Mouse (Mus musculus) CH12.LX (cell line): ENCODE results near the gene Fancc. TPM values are rescaled to one million over a fixed set of nuclear protein-coding genes. Genes with fewer than 3 reads are reported as not detected.

Experiments used
- DNase-seq: peaks from one replicate; pipeline ENCODE4 v3.0.0-alpha.2; 2013; ENCODE audit errors: extremely low read depth
- H3K27ac ChIP-seq: 2 replicates; pipeline ENCODE4 v1.5.1; 2012; ENCODE audit warnings: low read depth, mild to moderate bottlenecking, control low read depth, moderate library complexity; ENCODE audit not compliant: insufficient read depth
- H3K27me3 ChIP-seq: replicated peaks from 2 replicates; pipeline ENCODE3; 2012; ENCODE audit warnings: inconsistent platforms
- H3K36me3 ChIP-seq, 2 experiments: replicated peaks in 1 of 2; 2 replicates each; pipeline versions ENCODE3 to v1.6.1; 2012; ENCODE audit warnings: inconsistent platforms in 1 of 2, low read length in 1 of 2, mild to moderate bottlenecking in 1 of 2, mixed read lengths in 1 of 2, moderate library complexity in 1 of 2; ENCODE audit not compliant: control insufficient read depth in 1 of 2, insufficient read depth in 1 of 2
- H3K4me1 ChIP-seq, 2 experiments: 2 replicates each; pipeline ENCODE4 v1.6.1; 2012; ENCODE audit warnings: inconsistent platforms in 1 of 2, moderate library complexity in 1 of 2; ENCODE audit not compliant: insufficient read depth in 2 of 2, control insufficient read depth in 1 of 2
- H3K4me2 ChIP-seq: 2 replicates; pipeline ENCODE4 v1.6.1; 2012; ENCODE audit warnings: low read depth, mild to moderate bottlenecking, control low read depth; ENCODE audit not compliant: poor library complexity, insufficient read depth, severe bottlenecking
- H3K4me3 ChIP-seq, 3 experiments: fragments of 150-350 bp in 1 of 3; sonication (generic) in 1 of 3; replicated peaks in 1 of 3; 2 replicates each; pipeline versions ENCODE3 to v1.5.1; 2011 to 2012; ENCODE audit warnings: low read depth in 2 of 3, low read length in 2 of 3, mild to moderate bottlenecking in 2 of 3, moderate library complexity in 2 of 3, control low read depth in 1 of 3, improper control_type of control experiment in 1 of 3, inconsistent platforms in 1 of 3, mixed read lengths in 1 of 3; ENCODE audit not compliant: poor library complexity in 1 of 3
- H3K79me2 ChIP-seq: replicated peaks from 2 replicates; pipeline ENCODE4 v1.6.1; 2012; ENCODE audit warnings: mild to moderate bottlenecking, moderate library complexity; ENCODE audit not compliant: control insufficient read depth, poor library complexity, insufficient read depth, severe bottlenecking; ENCODE audit errors: extremely low read depth
- H3K9ac ChIP-seq: 2 replicates; pipeline ENCODE4 v1.6.1; 2012; ENCODE audit warnings: low read depth, mild to moderate bottlenecking, control low read depth, moderate library complexity; ENCODE audit not compliant: insufficient read depth
- H3K9me3 ChIP-seq: replicated peaks from 2 replicates; pipeline ENCODE3; 2012; ENCODE audit warnings: low read length, inconsistent platforms, mixed read lengths
- BHLHE40 ChIP-seq: IDR thresholded peaks from 2 replicates; pipeline ENCODE4 v1.6.1; 2011; ENCODE audit warnings: mild to moderate bottlenecking, low read depth, low read length, improper control_type of control experiment
- CHD1 ChIP-seq: IDR thresholded peaks from 2 replicates; pipeline ENCODE4 v1.6.1; 2012; ENCODE audit warnings: low read depth, low read length, improper control_type of control experiment, inconsistent platforms
- CHD2 ChIP-seq: IDR thresholded peaks from 2 replicates; pipeline ENCODE4 v1.6.1; 2011; ENCODE audit warnings: low read length, improper control_type of control experiment
- CTCF ChIP-seq, 2 experiments: IDR thresholded peaks in 1 of 2; conservative IDR thresholded peaks in 1 of 2; 2 replicates each; pipeline ENCODE4 v1.5.1; 2011 to 2012; ENCODE audit warnings: low read depth in 2 of 2, low read length in 2 of 2, improper control_type of control experiment in 1 of 2, inconsistent platforms in 1 of 2, mild to moderate bottlenecking in 1 of 2, moderate library complexity in 1 of 2
- E2F4 ChIP-seq: IDR thresholded peaks from 2 replicates; pipeline ENCODE4 v1.6.1; 2011; ENCODE audit warnings: low read depth, low read length, improper control_type of control experiment; ENCODE audit not compliant: insufficient replicate concordance
- ELF1 ChIP-seq: IDR thresholded peaks from 2 replicates; pipeline ENCODE4 v1.6.1; 2014; ENCODE audit warnings: low read depth, mild to moderate bottlenecking, inconsistent platforms, low read length, improper control_type of control experiment
- EP300 ChIP-seq: IDR thresholded peaks from 2 replicates; pipeline ENCODE4 v1.6.1; 2011; ENCODE audit warnings: low read length, improper control_type of control experiment
- ETS1 ChIP-seq: conservative IDR thresholded peaks from 2 replicates; pipeline ENCODE4 v1.6.1; 2012; ENCODE audit warnings: low read depth, mild to moderate bottlenecking, inconsistent platforms, low read length, improper control_type of control experiment, moderate library complexity
- GABPA ChIP-seq: IDR thresholded peaks from 2 replicates; pipeline ENCODE4 v1.6.1; 2012; ENCODE audit warnings: low read depth, low read length, improper control_type of control experiment, inconsistent platforms; ENCODE audit not compliant: insufficient replicate concordance
- HCFC1 ChIP-seq: IDR thresholded peaks from 2 replicates; pipeline ENCODE4 v1.6.1; 2012; ENCODE audit warnings: low read depth, mild to moderate bottlenecking, inconsistent platforms, low read length, improper control_type of control experiment
- IRF4 ChIP-seq: IDR thresholded peaks from 2 replicates; pipeline ENCODE4 v1.6.1; 2014; ENCODE audit warnings: low read depth, mild to moderate bottlenecking, inconsistent platforms, low read length, improper control_type of control experiment
- JUN ChIP-seq: IDR thresholded peaks from 2 replicates; pipeline ENCODE4 v1.6.1; 2011; ENCODE audit warnings: low read depth, mild to moderate bottlenecking, low read length, improper control_type of control experiment, moderate library complexity; ENCODE audit not compliant: insufficient read depth
- JUND ChIP-seq: conservative IDR thresholded peaks from 2 replicates; pipeline ENCODE4 v1.6.1; 2011; ENCODE audit warnings: low read depth, low read length, improper control_type of control experiment
- KAT2A ChIP-seq: IDR thresholded peaks from 2 replicates; pipeline ENCODE4 v1.6.1; 2012; ENCODE audit warnings: low read length, improper control_type of control experiment, inconsistent platforms; ENCODE audit not compliant: insufficient replicate concordance
- MAFK ChIP-seq: IDR thresholded peaks from 2 replicates; pipeline ENCODE4 v1.6.1; 2011; ENCODE audit warnings: low read length, improper control_type of control experiment; ENCODE audit not compliant: insufficient replicate concordance
- MAX ChIP-seq: IDR thresholded peaks from 2 replicates; pipeline ENCODE4 v1.6.1; 2011; ENCODE audit warnings: low read length, improper control_type of control experiment
- MAZ ChIP-seq: IDR thresholded peaks from 2 replicates; pipeline ENCODE4 v1.6.1; 2012; ENCODE audit warnings: low read depth, mild to moderate bottlenecking, inconsistent platforms, low read length, improper control_type of control experiment, moderate library complexity
- MEF2A ChIP-seq: IDR thresholded peaks from 2 replicates; pipeline ENCODE4 v1.6.1; 2014; ENCODE audit warnings: low read depth, mild to moderate bottlenecking, inconsistent platforms, low read length, improper control_type of control experiment, borderline replicate concordance
- MXI1 ChIP-seq: IDR thresholded peaks from 2 replicates; pipeline ENCODE4 v1.6.1; 2011; ENCODE audit warnings: mild to moderate bottlenecking, low read depth, low read length, improper control_type of control experiment
- MYC ChIP-seq: IDR thresholded peaks from 2 replicates; pipeline ENCODE4 v1.6.1; 2011; ENCODE audit warnings: low read depth, mild to moderate bottlenecking, improper control_type of control experiment, low read length
- NELFE ChIP-seq: IDR thresholded peaks from 2 replicates; pipeline ENCODE4 v1.6.1; 2011; ENCODE audit warnings: low read depth, low read length, improper control_type of control experiment
- NRF1 ChIP-seq: IDR thresholded peaks from 2 replicates; pipeline ENCODE4 v1.6.1; 2014; ENCODE audit warnings: low read depth, mild to moderate bottlenecking, inconsistent platforms, low read length, improper control_type of control experiment, moderate library complexity
- PAX5 ChIP-seq: IDR thresholded peaks from 2 replicates; pipeline ENCODE4 v1.6.1; 2012; ENCODE audit warnings: low read length, inconsistent platforms, mixed read lengths
- POLR2A ChIP-seq: IDR thresholded peaks from 2 replicates; pipeline ENCODE4 v1.6.1; 2011; ENCODE audit warnings: low read depth, mild to moderate bottlenecking, improper control_type of control experiment, low read length
- POLR2AphosphoS2 ChIP-seq: IDR thresholded peaks from 2 replicates; pipeline ENCODE4 v1.6.1; 2011; ENCODE audit warnings: low read depth, low read length, improper control_type of control experiment
- RAD21 ChIP-seq: IDR thresholded peaks from 2 replicates; pipeline ENCODE4 v1.6.1; 2011; ENCODE audit warnings: low read depth, mild to moderate bottlenecking, low read length, improper control_type of control experiment, moderate library complexity
- RCOR1 ChIP-seq: conservative IDR thresholded peaks from 2 replicates; pipeline ENCODE4 v1.6.1; 2012; ENCODE audit warnings: low read depth, mild to moderate bottlenecking, inconsistent platforms, low read length, improper control_type of control experiment
- SIN3A ChIP-seq: IDR thresholded peaks from 2 replicates; pipeline ENCODE4 v1.6.1; 2012; ENCODE audit warnings: low read length, improper control_type of control experiment, inconsistent platforms
- SMC3 ChIP-seq: IDR thresholded peaks from 2 replicates; pipeline ENCODE4 v1.6.1; 2011; ENCODE audit warnings: low read depth, low read length, improper control_type of control experiment
- TBP ChIP-seq: conservative IDR thresholded peaks from 2 replicates; pipeline ENCODE4 v1.6.1; 2011; ENCODE audit warnings: low read depth, low read length, improper control_type of control experiment
- TCF12 ChIP-seq: IDR thresholded peaks from 2 replicates; pipeline ENCODE4 v1.6.1; 2014; ENCODE audit warnings: low read depth, mild to moderate bottlenecking, inconsistent platforms, low read length, improper control_type of control experiment
- UBTF ChIP-seq: IDR thresholded peaks from 2 replicates; pipeline ENCODE4 v1.6.1; 2012; ENCODE audit warnings: low read depth, mild to moderate bottlenecking, inconsistent platforms, low read length, improper control_type of control experiment, moderate library complexity
- USF1 ChIP-seq: IDR thresholded peaks from 2 replicates; pipeline ENCODE4 v1.6.1; 2014; ENCODE audit warnings: low read depth, mild to moderate bottlenecking, inconsistent platforms, low read length, improper control_type of control experiment
- USF2 ChIP-seq: conservative IDR thresholded peaks from 2 replicates; pipeline ENCODE4 v1.6.1; 2011; ENCODE audit warnings: low read depth, low read length, improper control_type of control experiment
- ZC3H11A ChIP-seq: IDR thresholded peaks from 2 replicates; pipeline ENCODE4 v1.6.1; 2012; ENCODE audit warnings: low read depth, mild to moderate bottlenecking, inconsistent platforms, low read length, improper control_type of control experiment
- ZKSCAN1 ChIP-seq: IDR thresholded peaks from 2 replicates; pipeline ENCODE4 v1.6.1; 2012; ENCODE audit warnings: low read depth, inconsistent platforms, low read length, improper control_type of control experiment, borderline replicate concordance
- ZMIZ1 ChIP-seq: IDR thresholded peaks from 2 replicates; pipeline ENCODE4 v1.6.1; 2012; ENCODE audit warnings: low read depth, mild to moderate bottlenecking, inconsistent platforms, low read length, improper control_type of control experiment
- ZNF384 ChIP-seq: IDR thresholded peaks from 2 replicates; pipeline ENCODE4 v1.6.1; 2012; ENCODE audit warnings: low read depth, low read length, improper control_type of control experiment, inconsistent platforms
- dilution Hi-C: fragments of 300-500 bp; cut with MboI; formaldehyde crosslinking; loops from 2 replicates; pipeline ENCODE4 v1.14.3; 2020; ENCODE audit warnings: low sequenced_read_pairs; ENCODE audit not compliant: extremely low pct_unique_long_range_greater_than_20kb, extremely low pct_ligation_motif_present
- in situ Hi-C: fragments of 300-500 bp; cut with MboI; formaldehyde crosslinking; loops from 3 replicates; pipeline ENCODE4 v1.14.3; 2019; ENCODE audit warnings: low sequenced_read_pairs, low pct_ligation_motif_present, low pct_unique_long_range_greater_than_20kb, mixed read lengths
- polyA plus RNA-seq: library from polyadenylated mRNA; unstranded; fragments of >175 nt; gene quantifications from 2 replicates; pipeline ENCODE4 v1.2.1, GENCODE M21; 2012; ENCODE audit warnings: low read depth; ENCODE audit not compliant: insufficient read length
- total RNA-seq, 2 experiments: library from RNA; depleted of rRNA; stranded (reverse); fragments of 300-350 nt in 1 of 2; fragments of >200 nt in 1 of 2; gene quantifications; 2 replicates each; pipeline ENCODE4 v1.2.3; 2012 to 2014

Fancc gene
- total and polyA plus RNA-seq, 3 experiments: 8.2 to 12.4 (median 8.7) TPM

- Histone ChIP-seq H3K79me2 (no peaks in the 10 kb centered on the region), H3K9ac (no peak overlapping the region), H3K4me2 (no peak overlapping the region), H3K27me3 (no peaks in the 10 kb centered on the region), H3K4me3 (no peak overlapping the region), H3K36me3 (peaks cover 59 to 85% of the 10 kb centered on the region in 2 experiments), H3K9me3 (no peaks in the 10 kb centered on the region), H3K4me1 (peaks cover 8 to 32% of the 10 kb centered on the region in 2 experiments; a peak in 3 of 4 replicates), H3K27ac (no peak overlapping the region)
- dilution Hi-C loops (no loop called here), in situ Hi-C loops (no loop called here)
- peak; percentile 88 for DNase-seq
- TF ChIP-seq PAX5: no peak
- peak; percentile 33 for TF ChIP-seq SMC3
- peak; percentile 83 for TF ChIP-seq EP300
- no peak for TF ChIP-seq UBTF
- TF ChIP-seq E2F4: peak; percentile 97
- TF ChIP-seq BHLHE40: peak; percentile 74
- TF ChIP-seq RCOR1: no peak
- no peak for TF ChIP-seq NELFE
- TF ChIP-seq ZMIZ1: no peak
- peak; percentile 84 for TF ChIP-seq IRF4
- 0 out of 2 replicates have a peak, but pooled peaks have one; percentile 22 for TF ChIP-seq MAZ
- peak; percentile 96 for TF ChIP-seq TCF12
- TF ChIP-seq CHD2: peak; percentile 86
- TF ChIP-seq SIN3A: peak; percentile 85
- TF ChIP-seq ELF1: peak; percentile 54
- TF ChIP-seq JUND: no peak
- TF ChIP-seq POLR2AphosphoS2: no peak
- peak; percentile 98 for TF ChIP-seq ETS1
- peak; percentile 16 for TF ChIP-seq RAD21
- no peak for TF ChIP-seq GABPA
- TF ChIP-seq MEF2A: peak; percentile 86
- no peak for TF ChIP-seq CTCF (conservative IDR thresholded peaks at IDR 0.05 in 1 of 2, IDR thresholded peaks at IDR 0.05 in 1 of 2; ENCODE audit: low read depth in 2 of 2, low read length in 2 of 2)
- 0 out of 2 replicates have a peak, but pooled peaks have one; percentile 46 for TF ChIP-seq MYC
- no peak for TF ChIP-seq NRF1
- no peak for TF ChIP-seq ZKSCAN1
- TF ChIP-seq CHD1: no peak
- TF ChIP-seq MAX: no peak
- no peak for TF ChIP-seq TBP
- 0 out of 2 replicates have a peak, but pooled peaks have one; percentile 29 for TF ChIP-seq ZNF384
- 0 out of 2 replicates have a peak, but pooled peaks have one; percentile 31 for TF ChIP-seq KAT2A
- no peak for TF ChIP-seq POLR2A
- no peak for TF ChIP-seq USF1
- no peak for TF ChIP-seq ZC3H11A
- no peak for TF ChIP-seq JUN
- TF ChIP-seq USF2: no peak
- peak; percentile 46 for TF ChIP-seq MXI1
- 0 out of 2 replicates have a peak, but pooled peaks have one; percentile 38 for TF ChIP-seq MAFK
- 0 out of 2 replicates have a peak, but pooled peaks have one; percentile 11 for TF ChIP-seq HCFC1
Measured at GRCm38 (mm10) chr13:63528164-63528675, 31.1 kb upstream of the Fancc start.
